Mouse (Mus musculus): ENCODE data around the gene Rgma. TPM values are rescaled to one million over a fixed set of nuclear protein-coding genes. Genes with fewer than 3 reads are reported as not detected.

Gene Rgma
- polyA plus RNA-seq, 1 experiment, result 5.5 TPM

- Histone ChIP-seq H3K27ac (ENCODE audit: insufficient read depth, low read length) (no peak overlapping the region), H3K27me3 (ENCODE audit: control insufficient read depth, insufficient read depth, low read length, poor library complexity, severe bottlenecking) (no peaks in the 10 kb centered on the region), H3K9ac (ENCODE audit: low read depth, poor library complexity, severe bottlenecking) (no peak overlapping the region), H3K9me3 (replicated peaks; ENCODE audit: control insufficient read depth, insufficient read depth, low read length, poor library complexity, severe bottlenecking) (no peaks in the 10 kb centered on the region), H3K4me3 (ENCODE audit: low read depth, low read length) (no peak overlapping the region), H3K36me3 (ENCODE audit: control insufficient read depth, insufficient read depth, low read length, poor library complexity, severe bottlenecking) (peaks cover 55% of the 10 kb centered on the region), H3K4me1 (ENCODE audit: control insufficient read depth, insufficient read depth, low read length) (no peaks in the 10 kb centered on the region)
- TF ChIP-seq POLR2A (IDR thresholded peaks at IDR 0.05; ENCODE audit: insufficient read depth, low read length) (no peak), EP300 (IDR thresholded peaks at IDR 0.05; ENCODE audit: insufficient read depth, low read depth, low read length) (no peak), CTCF (IDR thresholded peaks at IDR 0.05; ENCODE audit: low read depth, low read length) (no peak)
Observed at GRCm38 (mm10) chr7:73433637-73434335, 58.5 kb downstream of the Rgma start.

GRCm38 (mm10) chr7:73434336-73434677 is 59.0 kb downstream of the Rgma start:
- TF ChIP-seq EP300 (IDR thresholded peaks at IDR 0.05; ENCODE audit: insufficient read depth, low read depth, low read length) (no peak), POLR2A (IDR thresholded peaks at IDR 0.05; ENCODE audit: insufficient read depth, low read length) (no peak), CTCF (IDR thresholded peaks at IDR 0.05; ENCODE audit: low read depth, low read length) (no peak)
- Histone ChIP-seq H3K9me3 (replicated peaks; ENCODE audit: control insufficient read depth, insufficient read depth, low read length, poor library complexity, severe bottlenecking) (no peaks in the 10 kb centered on the region), H3K4me3 (ENCODE audit: low read depth, low read length) (no peak overlapping the region), H3K9ac (ENCODE audit: low read depth, poor library complexity, severe bottlenecking) (no peak overlapping the region), H3K27me3 (ENCODE audit: control insufficient read depth, insufficient read depth, low read length, poor library complexity, severe bottlenecking) (no peaks in the 10 kb centered on the region), H3K4me1 (ENCODE audit: control insufficient read depth, insufficient read depth, low read length) (no peaks in the 10 kb centered on the region), H3K36me3 (ENCODE audit: control insufficient read depth, insufficient read depth, low read length, poor library complexity, severe bottlenecking) (peaks cover 54% of the 10 kb centered on the region), H3K27ac (ENCODE audit: insufficient read depth, low read length) (no peak overlapping the region)

GRCm38 (mm10) chr7:73435685-73436084 is 60.4 kb downstream of the Rgma start:
- Histone ChIP-seq H3K27ac (ENCODE audit: insufficient read depth, low read length) (no peak overlapping the region), H3K4me3 (ENCODE audit: low read depth, low read length) (no peak overlapping the region), H3K9ac (ENCODE audit: low read depth, poor library complexity, severe bottlenecking) (no peak overlapping the region), H3K27me3 (ENCODE audit: control insufficient read depth, insufficient read depth, low read length, poor library complexity, severe bottlenecking) (no peaks in the 10 kb centered on the region), H3K36me3 (ENCODE audit: control insufficient read depth, insufficient read depth, low read length, poor library complexity, severe bottlenecking) (peaks cover 53% of the 10 kb centered on the region), H3K4me1 (ENCODE audit: control insufficient read depth, insufficient read depth, low read length) (no peaks in the 10 kb centered on the region), H3K9me3 (replicated peaks; ENCODE audit: control insufficient read depth, insufficient read depth, low read length, poor library complexity, severe bottlenecking) (no peaks in the 10 kb centered on the region)
- TF ChIP-seq CTCF (IDR thresholded peaks at IDR 0.05; ENCODE audit: low read depth, low read length) (peak; percentile 62), EP300 (IDR thresholded peaks at IDR 0.05; ENCODE audit: insufficient read depth, low read depth, low read length) (no peak), POLR2A (IDR thresholded peaks at IDR 0.05; ENCODE audit: insufficient read depth, low read length) (no peak)

GRCm38 (mm10) chr7:73441802-73442201 is 66.5 kb downstream of the Rgma start:
- no peaks in the 10 kb centered on the region for H3K27me3 ChIP-seq (ENCODE audit: control insufficient read depth, insufficient read depth, low read length, poor library complexity, severe bottlenecking)
- H3K9me3 ChIP-seq (replicated peaks; ENCODE audit: control insufficient read depth, insufficient read depth, low read length, poor library complexity, severe bottlenecking), result no peaks in the 10 kb centered on the region
- H3K4me3 ChIP-seq (ENCODE audit: low read depth, low read length), result no peak overlapping the region
- TF ChIP-seq EP300 (IDR thresholded peaks at IDR 0.05; ENCODE audit: insufficient read depth, low read depth, low read length) (no peak), POLR2A (IDR thresholded peaks at IDR 0.05; ENCODE audit: insufficient read depth, low read length) (no peak), CTCF (IDR thresholded peaks at IDR 0.05; ENCODE audit: low read depth, low read length) (no peak)
- H3K4me1 ChIP-seq (ENCODE audit: control insufficient read depth, insufficient read depth, low read length), result no peaks in the 10 kb centered on the region
- H3K27ac ChIP-seq (ENCODE audit: insufficient read depth, low read length), result no peak overlapping the region
- H3K36me3 ChIP-seq (ENCODE audit: control insufficient read depth, insufficient read depth, low read length, poor library complexity, severe bottlenecking), result peaks cover 74% of the 10 kb centered on the region
- H3K9ac ChIP-seq (ENCODE audit: low read depth, poor library complexity, severe bottlenecking), result no peak overlapping the region

- H3K4me1 ChIP-seq (ENCODE audit: control insufficient read depth, insufficient read depth, low read length), result no peaks in the 10 kb centered on the region
- no peak overlapping the region for H3K4me3 ChIP-seq (ENCODE audit: low read depth, low read length)
- no peak overlapping the region for H3K27ac ChIP-seq (ENCODE audit: insufficient read depth, low read length)
- H3K36me3 ChIP-seq (ENCODE audit: control insufficient read depth, insufficient read depth, low read length, poor library complexity, severe bottlenecking), result peaks cover 78% of the 10 kb centered on the region
- H3K27me3 ChIP-seq (ENCODE audit: control insufficient read depth, insufficient read depth, low read length, poor library complexity, severe bottlenecking), result no peaks in the 10 kb centered on the region
- no peak for TF ChIP-seq POLR2A (IDR thresholded peaks at IDR 0.05; ENCODE audit: insufficient read depth, low read length)
- H3K9ac ChIP-seq (ENCODE audit: low read depth, poor library complexity, severe bottlenecking), result no peak overlapping the region
- no peaks in the 10 kb centered on the region for H3K9me3 ChIP-seq (replicated peaks; ENCODE audit: control insufficient read depth, insufficient read depth, low read length, poor library complexity, severe bottlenecking)
Observed at GRCm38 (mm10) chr7:73442246-73442645, 66.9 kb downstream of the Rgma start.

- Histone ChIP-seq H3K4me3 (ENCODE audit: low read depth, low read length) (no peak overlapping the region), H3K9me3 (replicated peaks; ENCODE audit: control insufficient read depth, insufficient read depth, low read length, poor library complexity, severe bottlenecking) (no peaks in the 10 kb centered on the region; the same call in 1 of the 2 replicates), H3K4me1 (ENCODE audit: control insufficient read depth, insufficient read depth, low read length) (no peaks in the 10 kb centered on the region), H3K27me3 (ENCODE audit: control insufficient read depth, insufficient read depth, low read length, poor library complexity, severe bottlenecking) (no peaks in the 10 kb centered on the region), H3K27ac (ENCODE audit: insufficient read depth, low read length) (no peak overlapping the region), H3K36me3 (ENCODE audit: control insufficient read depth, insufficient read depth, low read length, poor library complexity, severe bottlenecking) (peaks cover 90% of the 10 kb centered on the region), H3K9ac (ENCODE audit: low read depth, poor library complexity, severe bottlenecking) (no peak overlapping the region)
- no peak for TF ChIP-seq POLR2A (IDR thresholded peaks at IDR 0.05; ENCODE audit: insufficient read depth, low read length)
- TF ChIP-seq EP300 (IDR thresholded peaks at IDR 0.05; ENCODE audit: insufficient read depth, low read depth, low read length), result no peak
- TF ChIP-seq CTCF (IDR thresholded peaks at IDR 0.05; ENCODE audit: low read depth, low read length), result no peak
Observed at GRCm38 (mm10) chr7:73451594-73451993, 76.3 kb downstream of the Rgma start.
